Mouse (Mus musculus): ENCODE data around the gene Rdh9. TPM values are rescaled to one million over a fixed set of nuclear protein-coding genes. Genes with fewer than 3 reads are reported as not detected.

The Rdh9 gene
- polyA plus RNA-seq, 2 experiments from 2014 or later, result 0.13 TPM; not detected in 1

Other genes starting within 250 kb of the Rdh9 start
- gene Nxph4, start 241.8 kb upstream of the Rdh9 start, polyA plus RNA-seq (2017; shearing (Covaris generic)), result not detected
- gene Lrp1, start 155.2 kb upstream of the Rdh9 start, polyA plus RNA-seq (2017; shearing (Covaris generic)), result under 1 TPM in 1 of 2 experiments, not detected in 1; 0.57 TPM
- 100 to 1,000 TPM; 119 to 157 TPM for gene Stat6, start 133.4 kb upstream of the Rdh9 start, polyA plus RNA-seq (2017; shearing (Covaris generic))
- 1 to 10 TPM; 4.7 to 5.8 TPM for gene Nemp1, start 109.5 kb upstream of the Rdh9 start, polyA plus RNA-seq (2017; shearing (Covaris generic))
- gene Nab2, start 107.8 kb upstream of the Rdh9 start, polyA plus RNA-seq (2017; shearing (Covaris generic)), result 10 to 100 TPM in 1 of 2 experiments, 1 to 10 TPM in 1; 7.4 to 10.2 TPM
- gene Myo1a, start 71.2 kb upstream of the Rdh9 start, polyA plus RNA-seq (2017; shearing (Covaris generic)), result not detected
- gene Tac2, start 51.9 kb upstream of the Rdh9 start, polyA plus RNA-seq (2017; shearing (Covaris generic)), result not detected
- under 1 TPM; 0.36 to 0.45 TPM for gene Zbtb39, start 36.8 kb upstream of the Rdh9 start, polyA plus RNA-seq (2017; shearing (Covaris generic))
- under 1 TPM; 0.15 to 0.22 TPM for gene Gpr182, start 24.7 kb upstream of the Rdh9 start, polyA plus RNA-seq (2017; shearing (Covaris generic))
- gene Rdh1, start 16.7 kb upstream of the Rdh9 start, polyA plus RNA-seq (2017; shearing (Covaris generic)), result under 1 TPM in 1 of 2 experiments, not detected in 1; 0.13 TPM
- gene Rdh16f1, start 16.6 kb upstream of the Rdh9 start, polyA plus RNA-seq (2017; shearing (Covaris generic)), result under 1 TPM in 1 of 2 experiments, not detected in 1; 0.31 TPM
- gene Rdh16, start 24.8 kb downstream of the Rdh9 start, polyA plus RNA-seq (2017; shearing (Covaris generic)), result not detected
- not detected for gene Rdh19, start 73.5 kb downstream of the Rdh9 start, polyA plus RNA-seq (2017; shearing (Covaris generic))
- not detected for gene Rdh16f2, start 90.1 kb downstream of the Rdh9 start, polyA plus RNA-seq (2017; shearing (Covaris generic))
- not detected for gene Rdh7, start 112.4 kb downstream of the Rdh9 start, polyA plus RNA-seq (2017; shearing (Covaris generic))
- not detected for gene Sdr9c7, start 122.1 kb downstream of the Rdh9 start, polyA plus RNA-seq (2017; shearing (Covaris generic))
- gene Hsd17b6, start 231.2 kb downstream of the Rdh9 start, polyA plus RNA-seq (2017; shearing (Covaris generic)), result not detected
- gene Prim1, start 238.8 kb downstream of the Rdh9 start, polyA plus RNA-seq (2017; shearing (Covaris generic)), result 10 to 100 TPM; 26.5 to 37.8 TPM